ENCODE assay signal across 15 mouse cellular contexts in genomic region chr10:117637745-117638577, GRCm38 (mm10).
"Had no signal": no experiment of that assay in that cellular context is flagged by ENCODE, and none has a peak within 500 bp of the region (broad histone marks: within the 10 kb centered on the region; RNA-seq: fewer than 3 reads in every experiment).

No protein-coding gene starts in this region.

- H3K4me1 ChIP-seq: neural tube, embryonic 13.5 days; neural tube, embryonic 15.5 days; stomach, embryonic 15.5 days had no signal

- H3K36me3 ChIP-seq: neural tube, embryonic 13.5 days; neural tube, embryonic 15.5 days; stomach, embryonic 15.5 days had no signal

- H3K9ac ChIP-seq: neural tube, embryonic 13.5 days; neural tube, embryonic 15.5 days; stomach, embryonic 15.5 days had no signal

- H3K4me2 ChIP-seq: neural tube, embryonic 13.5 days; neural tube, embryonic 15.5 days; stomach, embryonic 15.5 days had no signal

- DNase-seq: retina, postnatal 1 day; right cerebral cortex, adult 18-20 months; right cerebral cortex, postnatal 14 days; right cerebral cortex, postnatal 25 days; right cerebral cortex, postnatal 4 days; spleen, adult 18-20 months; thymus, adult 18-20 months; thymus, adult 2 months; thymus, postnatal 14 days; thymus, postnatal 36 days; thymus, postnatal 4 days had no signal

- H3K9me3 ChIP-seq: neural tube, embryonic 13.5 days; neural tube, embryonic 15.5 days; stomach, embryonic 15.5 days had no signal

- H3K27ac ChIP-seq: neural tube, embryonic 13.5 days; neural tube, embryonic 15.5 days; stomach, embryonic 15.5 days; stomach, postnatal 0 days had no signal

- H3K27me3 ChIP-seq: neural tube, embryonic 13.5 days; neural tube, embryonic 15.5 days; stomach, embryonic 15.5 days had no signal

- H3K4me3 ChIP-seq: neural tube, embryonic 13.5 days; neural tube, embryonic 15.5 days; stomach, embryonic 15.5 days had no signal
